Mouse (Mus musculus) small intestine, adult 2 months (tissue): Measurements from ENCODE around the gene Usp27x.

ENCODE experiments used
- CTCF ChIP-seq: fragments of 200-500 bp; IDR thresholded peaks from 2 replicates; pipeline ENCODE4 v1.5.1; 2012; ENCODE audit warnings: low read depth, mild to moderate bottlenecking, control low read depth, inconsistent platforms, low read length, moderate library complexity, mixed read lengths; ENCODE audit not compliant: insufficient replicate concordance, insufficient read length; ENCODE audit errors: extremely low read depth
- POLR2A ChIP-seq: fragments of 200-500 bp; IDR thresholded peaks from 2 replicates; pipeline ENCODE4 v1.6.1; 2012; ENCODE audit warnings: low read depth, mild to moderate bottlenecking, control low read depth, inconsistent platforms, low read length, moderate library complexity

GRCm38 (mm10) chrX:7422166-7422565 is 46.5 kb upstream of the Usp27x start:
- TF ChIP-seq POLR2A, result no peak
- TF ChIP-seq CTCF, result no peak
